8 mouse cellular contexts compared by ENCODE assay signal in the genomic region with DNA sequence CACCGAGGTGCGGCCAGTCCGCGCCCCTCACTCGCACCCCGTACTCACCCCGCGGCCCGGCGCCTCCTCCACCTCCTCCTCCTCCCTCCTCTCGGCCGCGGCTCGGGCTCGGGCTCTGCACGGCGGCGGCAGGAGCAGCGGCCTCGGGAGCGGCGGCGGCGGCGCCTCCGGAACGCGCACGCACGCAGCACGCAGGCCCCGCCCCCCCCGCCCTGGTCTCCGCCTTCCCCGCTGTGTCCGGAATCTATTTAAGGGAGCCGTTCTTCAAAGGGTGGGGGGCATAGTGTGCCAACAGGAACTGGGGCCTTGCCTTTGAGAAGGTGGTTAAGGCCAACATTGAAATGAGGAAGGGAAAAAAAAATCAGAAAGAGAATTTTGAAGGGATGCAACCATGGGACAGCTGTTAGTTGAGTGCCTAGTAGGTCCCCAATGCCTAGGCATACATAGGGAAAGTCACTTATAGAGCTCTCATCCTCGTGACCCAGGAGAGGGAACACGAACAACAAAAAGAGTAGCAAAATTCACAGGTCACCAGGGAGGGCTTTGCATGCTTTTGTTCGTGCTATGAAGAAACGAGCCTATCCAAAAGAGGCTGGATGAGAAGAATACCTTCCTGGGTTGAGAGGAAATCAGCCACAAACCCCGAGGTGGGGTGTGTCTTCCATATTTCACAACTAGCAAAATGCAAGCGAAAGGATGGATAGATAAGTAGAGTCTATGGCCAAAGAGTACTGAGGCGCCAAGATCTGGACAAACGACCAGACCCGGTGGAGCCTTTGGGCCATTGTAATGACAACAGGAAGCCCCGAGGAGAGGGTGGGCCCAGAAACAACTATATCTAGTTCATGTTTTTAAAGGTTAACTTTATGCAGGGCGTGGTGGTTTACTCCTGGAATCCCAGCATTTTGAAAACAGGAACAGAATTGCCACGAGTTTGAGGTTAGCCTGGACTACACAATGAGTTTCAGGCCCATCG. TPM values are rescaled to one million over a fixed set of nuclear protein-coding genes. Genes with fewer than 3 reads are reported as not detected.
DNase-seq lines count a peak whose midpoint lies in the region; ATAC-seq and TF ChIP-seq lines count a peak whose summit lies in the region.

A gene (minus strand): TSS at position 146 of the 976 bp plus-strand sequence.

- intact Hi-C loops in heart, adult 2 months (cut with DNase I), result loop anchor here (1.0 to 5.0 kb wide), 3 partner anchors 24 to 114 kb away; a partner anchor contains a TSS

- peak; percentile 46; the same call in 1 of the 2 replicates for TF ChIP-seq EP300 in heart, adult 2 months (IDR thresholded peaks at IDR 0.05; ENCODE audit: insufficient read depth, low read depth, low read length)

- TF ChIP-seq POLR2A in heart, adult 2 months (IDR thresholded peaks at IDR 0.05; ENCODE audit: insufficient read depth, low read depth, low read length), result peak; percentile 55; the same call in 1 of the 2 replicates
- no peak for TF ChIP-seq POLR2A in kidney, adult 2 months (IDR thresholded peaks at IDR 0.05; ENCODE audit: low read depth, low read length)
- 0 out of 2 replicates have a peak, but pooled peaks have one; percentile 35 for TF ChIP-seq POLR2A in limb, embryonic 14.5 days (IDR thresholded peaks at IDR 0.05; ENCODE audit: borderline replicate concordance, extremely low read depth, insufficient read depth, insufficient read length)

- 23% methylated on average over 36 of the region's 50 CpGs for WGBS in embryonic facial prominence, embryonic 13.5 days
- 10% methylated on average over 46 of the region's 50 CpGs for WGBS in heart, adult 2 months
- 17% methylated on average over 40 of the region's 50 CpGs for WGBS in kidney, adult 2 months
- WGBS in limb, embryonic 14.5 days, result 29% methylated on average over 29 of the region's 50 CpGs
- WGBS in midbrain, embryonic 16.5 days, result 20% methylated on average over 44 of the region's 50 CpGs

- no peak for TF ChIP-seq CTCF in heart, adult 2 months (IDR thresholded peaks at IDR 0.05)
- no peak for TF ChIP-seq CTCF in kidney, adult 2 months (conservative IDR thresholded peaks at IDR 0.05; ENCODE audit: insufficient read depth, insufficient read length, low read depth, low read length)

- peak; percentile 75 for DNase-seq in 3134 (ENCODE audit: extremely low read depth, insufficient read length, low spot score)
- peak; percentile 80 for DNase-seq in adrenal gland, postnatal 25 days
- DNase-seq in heart, adult 2 months, result peak in 1 of 2 experiments; percentile 89
- peak; percentile 77 for DNase-seq in kidney, adult 2 months
- peak; percentile 66 for DNase-seq in limb, embryonic 14.5 days (ENCODE audit: low spot score)
- peak; percentile 63 to 84 for DNase-seq in spleen, postnatal 10 days (ENCODE audit: low spot score in 2 of 2)

- peak; percentile 88 for ATAC-seq in embryonic facial prominence, embryonic 13.5 days (ENCODE audit: insufficient number of reproducible peaks, insufficient read depth, low FRiP score, low TSS enrichment, low read depth)
- ATAC-seq in limb, embryonic 14.5 days (ENCODE audit: low FRiP score, low read depth), result peak; percentile 94
- peak; percentile 96 for ATAC-seq in midbrain, embryonic 16.5 days

- peak within 1 kb of the TSS; percentile 86 for H3K27ac ChIP-seq in embryonic facial prominence, embryonic 13.5 days
- peak within 1 kb of the TSS; percentile 66 for H3K27ac ChIP-seq in heart, adult 2 months
- H3K27ac ChIP-seq in kidney, adult 2 months (ENCODE audit: insufficient read depth, low read depth, low read length), result peak within 1 kb of the TSS; percentile 82
- H3K27ac ChIP-seq in limb, embryonic 14.5 days (replicated peaks; ENCODE audit: low read depth, low read length), result peak within 1 kb of the TSS; percentile 83
- peak within 1 kb of the TSS; percentile 86 for H3K27ac ChIP-seq in midbrain, embryonic 16.5 days (ENCODE audit: low read length)

- H3K4me1 ChIP-seq in embryonic facial prominence, embryonic 13.5 days, result peaks cover 19% of the 10 kb centered on the region
- H3K4me1 ChIP-seq in heart, adult 2 months (ENCODE audit: control insufficient read depth, insufficient read depth, low read length), result peaks cover 20% of the 10 kb centered on the region
- peaks cover 17% of the 10 kb centered on the region for H3K4me1 ChIP-seq in kidney, adult 2 months (ENCODE audit: control insufficient read depth, insufficient read depth, low read length)
- peaks cover 18% of the 10 kb centered on the region; the same call in 1 of the 2 replicates for H3K4me1 ChIP-seq in limb, embryonic 14.5 days (ENCODE audit: control insufficient read depth, insufficient read depth, low read length)
- peaks cover 23% of the 10 kb centered on the region for H3K4me1 ChIP-seq in midbrain, embryonic 16.5 days (ENCODE audit: control insufficient read depth, insufficient read depth, low read length)

- no peaks in the 10 kb centered on the region for H3K9me3 ChIP-seq in embryonic facial prominence, embryonic 13.5 days
- H3K9me3 ChIP-seq in limb, embryonic 14.5 days (ENCODE audit: control insufficient read depth, low read length), result no peaks in the 10 kb centered on the region
- no peaks in the 10 kb centered on the region for H3K9me3 ChIP-seq in midbrain, embryonic 16.5 days (replicated peaks; ENCODE audit: control insufficient read depth, low read length, poor library complexity, severe bottlenecking)

- peak within 1 kb of the TSS; percentile 95 for H3K9ac ChIP-seq in embryonic facial prominence, embryonic 13.5 days
- peak within 1 kb of the TSS; percentile 93 for H3K9ac ChIP-seq in heart, adult 2 months (ENCODE audit: low read depth, low read length)
- peak within 1 kb of the TSS; percentile 92 for H3K9ac ChIP-seq in limb, embryonic 14.5 days (ENCODE audit: low read depth, low read length, severe bottlenecking)
- peak within 1 kb of the TSS; percentile 86 for H3K9ac ChIP-seq in midbrain, embryonic 16.5 days (ENCODE audit: low read depth, low read length)

- no peaks in the 10 kb centered on the region for H3K27me3 ChIP-seq in embryonic facial prominence, embryonic 13.5 days
- H3K27me3 ChIP-seq in heart, adult 2 months (ENCODE audit: control insufficient read depth, insufficient read depth, low read length), result no peaks in the 10 kb centered on the region
- no peaks in the 10 kb centered on the region for H3K27me3 ChIP-seq in kidney, adult 2 months (replicated peaks; ENCODE audit: control insufficient read depth, insufficient read depth, low read length)
- H3K27me3 ChIP-seq in limb, embryonic 14.5 days (ENCODE audit: control insufficient read depth, insufficient read depth, low read length), result no peaks in the 10 kb centered on the region
- no peaks in the 10 kb centered on the region for H3K27me3 ChIP-seq in midbrain, embryonic 16.5 days (ENCODE audit: control insufficient read depth, insufficient read depth, low read depth, low read length)

- no peaks in the 10 kb centered on the region for H3K79me2 ChIP-seq in heart, adult 2 months (replicated peaks; ENCODE audit: control insufficient read depth, insufficient read depth, low read length)

- H3K4me3 ChIP-seq in embryonic facial prominence, embryonic 13.5 days, result peak within 1 kb of the TSS; percentile 87
- H3K4me3 ChIP-seq in heart, adult 2 months, result peak within 1 kb of the TSS; percentile 86
- peak within 1 kb of the TSS; percentile 83 for H3K4me3 ChIP-seq in kidney, adult 2 months (ENCODE audit: insufficient read depth, low read depth, low read length)
- peak within 1 kb of the TSS; percentile 70 for H3K4me3 ChIP-seq in limb, embryonic 14.5 days (replicated peaks; ENCODE audit: low read length)
- H3K4me3 ChIP-seq in midbrain, embryonic 16.5 days (ENCODE audit: low read depth, low read length), result peak within 1 kb of the TSS; percentile 79

- peak within 1 kb of the TSS; percentile 75 for H3K4me2 ChIP-seq in embryonic facial prominence, embryonic 13.5 days
- H3K4me2 ChIP-seq in limb, embryonic 14.5 days (replicated peaks; ENCODE audit: low read depth, low read length, severe bottlenecking), result peak within 1 kb of the TSS; percentile 79
- peak within 1 kb of the TSS; percentile 79 for H3K4me2 ChIP-seq in midbrain, embryonic 16.5 days (ENCODE audit: low read length)

- H3K36me3 ChIP-seq in embryonic facial prominence, embryonic 13.5 days, result no peaks in the 10 kb centered on the region
- H3K36me3 ChIP-seq in heart, adult 2 months (ENCODE audit: control insufficient read depth, insufficient read depth, low read length), result peaks cover 17% of the 10 kb centered on the region
- no peaks in the 10 kb centered on the region for H3K36me3 ChIP-seq in kidney, adult 2 months (ENCODE audit: control insufficient read depth, insufficient read depth, low read length)
- H3K36me3 ChIP-seq in limb, embryonic 14.5 days (ENCODE audit: control insufficient read depth, insufficient read depth, low read length), result no peaks in the 10 kb centered on the region
- H3K36me3 ChIP-seq in midbrain, embryonic 16.5 days (ENCODE audit: control insufficient read depth, insufficient read depth, low read length), result no peaks in the 10 kb centered on the region

RNA-seq across cellular contexts. Expression of the gene that starts here (rescaled TPM):
- 172 and 200 TPM in 2 replicates for total RNA-seq in adrenal gland, postnatal 25 days (2021)
- polyA plus RNA-seq in embryonic facial prominence, embryonic 13.5 days (2015; fragmentation: Nextera tagmentation; extraction: Ambion mirVana), result 83.1 and 89.6 TPM in 2 replicates
- total RNA-seq in heart, adult 2 months (2021), result 100 to 1,000 TPM; 101 to 113 TPM
- 12.8 and 34.5 TPM in 2 replicates for polyA plus RNA-seq in heart, adult 2 months (2012; rRNA removed)
- 7.9 and 14.3 TPM in 2 replicates for polyA plus RNA-seq in kidney, adult 2 months (2012; rRNA removed)
- polyA plus RNA-seq in limb, embryonic 14.5 days (2012; rRNA removed), result 35.5 and 45.1 TPM in 2 replicates
- 73.9 and 77.7 TPM in 2 replicates for polyA plus RNA-seq in limb, embryonic 14.5 days (2014; fragmentation: Nextera tagmentation; extraction: Ambion mirVana)
- 74.1 and 74.3 TPM in 2 replicates for polyA plus RNA-seq in midbrain, embryonic 16.5 days (2015; fragmentation: Nextera tagmentation; extraction: Ambion mirVana)
